Mouse (Mus musculus): Measurements from ENCODE around the gene Mrps34. TPM values are rescaled to one million over a fixed set of nuclear protein-coding genes. Genes with fewer than 3 reads are reported as not detected.

Mrps34 gene
- polyA plus RNA-seq, 1 experiment = 160 TPM

GRCm38 (mm10) chr17:24873695-24874404 is 21.1 kb upstream of the Mrps34 start:
- no peak for TF ChIP-seq GATA1 (IDR thresholded peaks at IDR 0.05; ENCODE audit: low read length)

DNA sequence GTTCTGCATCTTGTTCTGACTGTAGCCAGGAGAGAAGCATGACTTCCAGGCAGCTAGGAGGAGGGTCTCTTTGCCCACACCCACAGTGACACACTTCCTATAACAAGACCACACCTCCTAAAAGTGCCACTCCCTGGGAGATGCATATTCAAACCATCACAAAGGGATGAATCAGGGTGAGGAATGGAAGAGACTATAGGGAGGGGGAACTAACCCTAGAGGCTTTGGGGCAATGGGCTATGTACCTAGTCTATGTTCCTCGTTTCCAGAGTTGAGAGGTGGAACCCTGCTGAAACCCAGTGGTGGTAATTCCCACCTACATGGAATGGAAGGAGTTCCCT is 20.5 kb upstream of the Mrps34 start:
- TF ChIP-seq GATA1 (IDR thresholded peaks at IDR 0.05; ENCODE audit: low read length) = no peak

GRCm38 (mm10) chr17:24874989-24875388 is 19.9 kb upstream of the Mrps34 start:
- TF ChIP-seq GATA1 (IDR thresholded peaks at IDR 0.05; ENCODE audit: low read length) = no peak

- TF ChIP-seq GATA1 (IDR thresholded peaks at IDR 0.05; ENCODE audit: low read length) = no peak
Observed at GRCm38 (mm10) chr17:24877336-24878116, 17.4 kb upstream of the Mrps34 start.

DNA sequence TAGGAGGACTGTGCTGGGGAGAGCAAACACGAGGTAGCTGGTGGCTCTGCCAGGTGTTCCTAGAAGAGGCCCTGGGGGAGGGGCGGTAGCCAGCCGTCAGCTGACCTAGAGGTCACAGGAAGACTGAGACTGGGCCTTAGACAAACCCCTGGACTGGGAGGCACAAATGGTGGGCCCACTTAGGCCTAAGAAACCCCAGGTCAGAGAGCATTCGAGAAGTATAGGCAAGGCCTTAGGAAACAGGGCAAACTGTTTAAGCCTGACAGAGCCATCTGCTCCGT is 16.9 kb upstream of the Mrps34 start:
- TF ChIP-seq GATA1 (IDR thresholded peaks at IDR 0.05; ENCODE audit: low read length) = no peak

DNA sequence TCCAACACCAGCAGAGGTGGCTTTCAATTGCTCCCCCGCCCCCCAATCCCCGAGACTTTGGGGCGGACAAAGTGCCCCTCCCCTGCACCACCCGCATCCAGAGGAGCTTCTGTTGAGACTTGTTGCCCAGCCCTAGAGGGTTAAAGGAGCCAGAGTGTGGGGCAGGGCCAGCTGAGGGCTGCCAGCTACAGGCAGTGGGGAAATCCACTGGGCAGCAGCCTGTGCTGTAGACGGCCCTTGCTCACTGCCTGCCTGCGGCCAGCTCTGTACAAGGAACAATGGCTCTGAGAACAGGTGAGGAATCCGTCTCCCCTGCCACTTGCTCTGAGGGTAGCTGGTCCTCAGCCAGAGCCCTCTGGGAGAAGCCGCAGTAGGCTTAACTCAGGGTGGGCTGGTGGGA is 16.4 kb upstream of the Mrps34 start:
- no peak for TF ChIP-seq GATA1 (IDR thresholded peaks at IDR 0.05; ENCODE audit: low read length)

DNA sequence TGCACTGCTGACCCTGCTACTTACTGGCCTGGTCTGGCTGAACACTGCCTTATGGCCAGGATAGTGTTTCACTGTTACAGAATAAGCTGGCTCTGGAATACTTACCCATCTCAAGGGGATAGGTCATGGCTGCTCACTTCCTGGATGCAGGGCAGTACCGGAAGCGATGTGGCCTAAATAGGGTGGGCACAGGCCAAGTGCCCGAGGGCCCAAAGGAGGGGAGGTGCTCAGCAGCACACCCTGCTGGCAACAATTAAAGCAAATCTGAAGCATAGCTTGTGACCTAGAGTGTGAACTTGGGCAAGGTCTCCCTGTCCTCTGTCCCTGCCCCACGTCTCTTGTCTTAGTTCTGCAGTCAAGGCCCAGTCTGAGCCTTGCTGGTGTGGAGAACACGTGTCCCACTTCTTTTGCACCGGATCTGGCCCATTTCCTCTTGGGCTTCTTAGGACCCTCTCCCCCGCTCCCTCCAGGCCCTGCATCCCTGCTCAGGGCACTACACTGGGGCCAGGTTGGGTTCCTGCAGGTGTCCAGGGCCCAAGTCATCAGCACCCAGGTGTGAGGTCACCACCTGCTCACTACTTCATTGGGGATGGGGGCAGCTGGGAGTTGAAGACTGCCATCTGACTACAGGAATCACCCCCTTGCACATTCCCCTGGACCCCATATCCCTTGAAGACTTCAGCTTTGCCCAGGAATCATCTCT is 13.0 kb upstream of the Mrps34 start:
- no peak for TF ChIP-seq GATA1 (IDR thresholded peaks at IDR 0.05; ENCODE audit: low read length)

DNA sequence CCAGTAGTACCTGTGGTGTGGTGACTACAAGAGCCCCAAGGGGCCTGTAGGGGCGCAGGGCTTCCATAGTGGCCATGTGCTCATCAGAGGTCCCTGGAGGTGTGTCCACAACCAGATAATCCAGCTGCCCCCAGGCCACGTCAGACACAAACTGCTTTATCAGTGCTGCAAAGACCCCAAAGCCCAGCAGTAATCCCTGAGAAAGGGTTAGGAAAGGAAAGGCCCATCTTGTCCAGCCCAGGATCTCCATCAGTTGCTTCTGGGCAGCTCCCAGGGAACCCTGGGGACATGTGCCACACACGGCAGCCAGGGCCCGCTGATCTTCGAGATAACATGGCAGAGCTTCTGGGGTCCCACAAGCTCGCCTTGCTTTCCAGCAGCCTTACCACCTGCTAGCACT is 10.5 kb upstream of the Mrps34 start:
- TF ChIP-seq GATA1 (IDR thresholded peaks at IDR 0.05; ENCODE audit: low read length) = no peak

GRCm38 (mm10) chr17:24885356-24886133 is 9.4 kb upstream of the Mrps34 start:
- TF ChIP-seq GATA1 (IDR thresholded peaks at IDR 0.05; ENCODE audit: low read length) = no peak

DNA sequence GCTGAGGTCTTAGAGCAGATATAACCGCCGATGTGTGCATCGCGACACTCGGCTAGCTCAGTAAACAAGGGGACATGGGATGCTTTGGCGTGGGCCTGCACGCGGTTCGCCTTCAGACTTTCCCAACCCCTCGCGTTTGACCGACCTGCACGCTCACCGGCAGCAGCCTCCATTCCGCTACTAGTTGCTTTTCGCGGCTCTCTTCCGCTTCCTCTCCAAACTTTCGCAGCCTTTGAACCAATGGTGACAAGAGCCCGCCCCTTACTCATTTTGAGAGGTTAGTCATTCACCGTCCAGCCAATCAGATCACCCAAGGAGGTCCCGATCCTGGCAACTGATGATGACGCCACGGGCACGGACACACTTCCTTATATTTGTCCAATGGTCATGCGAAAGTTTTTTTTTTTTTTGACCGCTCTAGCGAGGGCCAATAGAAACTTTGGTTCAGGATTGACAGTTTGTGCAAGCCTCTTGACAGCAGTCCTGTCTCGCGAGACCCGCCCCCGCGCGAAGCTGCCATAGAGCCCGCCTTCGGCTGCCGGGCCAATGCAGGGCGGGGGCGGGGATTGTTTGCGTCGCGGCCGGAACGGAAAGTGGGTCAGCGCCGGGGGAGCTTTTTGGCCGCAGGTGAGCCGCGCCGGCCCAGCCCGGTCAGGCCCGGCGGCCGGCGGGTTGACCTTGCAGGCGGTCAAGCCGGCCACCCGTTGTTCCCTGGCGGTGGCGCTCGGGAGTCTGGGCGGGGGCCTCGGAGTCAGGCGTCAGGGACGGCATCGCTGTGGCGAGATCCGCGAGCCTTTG is 8.6 kb upstream of the Mrps34 start, which contains the start of the genes Nubp2 and Spsb3:
TSS of gene Nubp2 (minus strand) at position 216 of the 798 bp plus-strand sequence.
TSS of gene Spsb3 (plus strand) at position 510 of the 798 bp plus-strand sequence.
- no peak for TF ChIP-seq GATA1 (IDR thresholded peaks at IDR 0.05; ENCODE audit: low read length)

DNA sequence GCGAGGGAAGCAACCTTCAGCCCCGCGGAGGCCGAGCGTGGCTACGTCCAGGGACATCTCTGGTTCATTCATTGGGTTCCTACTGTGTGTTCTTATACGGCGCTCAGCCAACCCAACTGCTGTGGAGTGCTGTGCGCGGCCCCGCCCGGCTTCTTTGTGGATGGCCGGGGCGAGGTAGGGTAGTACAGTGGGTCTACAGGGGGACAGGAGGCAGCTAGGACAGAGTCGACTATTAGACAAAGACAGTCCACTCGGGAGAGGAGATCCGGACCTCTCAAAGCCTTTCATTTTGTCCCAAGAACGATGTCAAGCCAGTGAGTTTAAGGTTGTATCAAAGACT is 8.0 kb upstream of the Mrps34 start:
- TF ChIP-seq GATA1 (IDR thresholded peaks at IDR 0.05; ENCODE audit: low read length) = no peak

- no peak for TF ChIP-seq GATA1 (IDR thresholded peaks at IDR 0.05; ENCODE audit: low read length)
Observed at GRCm38 (mm10) chr17:24887291-24888080, 7.4 kb upstream of the Mrps34 start.

DNA sequence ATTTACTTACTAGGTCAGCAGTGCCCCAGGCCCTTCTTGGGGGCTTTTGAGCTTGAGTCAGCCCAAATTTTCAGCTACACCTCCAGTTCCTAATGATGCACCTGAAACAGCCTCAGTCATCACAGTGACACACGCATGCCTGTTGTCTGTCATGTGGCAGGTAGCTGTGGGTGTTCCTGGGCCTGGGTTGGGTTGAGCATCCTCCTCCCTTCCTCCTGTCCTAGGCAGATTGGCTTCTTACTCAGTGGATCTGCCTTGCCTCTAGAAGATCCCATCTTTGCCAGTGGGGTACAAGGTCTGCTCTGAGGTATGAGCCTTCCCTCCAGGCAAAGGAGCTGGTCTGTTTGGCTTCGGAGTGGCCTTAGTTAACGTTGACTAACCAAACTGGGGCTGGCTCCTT is 6.1 kb upstream of the Mrps34 start:
- no peak for TF ChIP-seq GATA1 (IDR thresholded peaks at IDR 0.05; ENCODE audit: low read length)
